9 mouse cellular contexts compared by ENCODE assay signal in genomic region chr11:74572459-74573061, GRCm38 (mm10). TPM values are rescaled to one million over a fixed set of nuclear protein-coding genes. Genes with fewer than 3 reads are reported as not detected.
DNase-seq lines count a peak whose midpoint lies in the region; ATAC-seq lines count a peak whose summit lies in the region.
"Had no signal": no experiment of that assay in that cellular context is flagged by ENCODE, and none has a peak within 500 bp of the region (broad histone marks: within the 10 kb centered on the region; RNA-seq: fewer than 3 reads in every experiment).

No protein-coding gene starts in this region.

- no peak for ATAC-seq in kidney, embryonic 14.5 days (ENCODE audit: low FRiP score, low TSS enrichment)

- DNase-seq in 3T3-L1 (ENCODE audit: low read depth, low spot score) (peak; percentile 62), NIH3T3 (ENCODE audit: low read depth) (peak; percentile 55)
- peak; percentile 18 for DNase-seq in heart, postnatal 4 days
- no peak for DNase-seq in ovary, postnatal 10 days (ENCODE audit: low spot score)
- DNase-seq in layer of hippocampus, adult 8-10 months (ENCODE audit: low spot score in 2 of 2) = no peak
- no peak for DNase-seq in neural tube, embryonic 10.5 days (ENCODE audit: extremely low spot score, low spot score)

- WGBS in macrophage (ENCODE audit: missing documents) = 20% methylated on average over 6 of the region's 6 CpGs
- WGBS in kidney, embryonic 14.5 days = 66% methylated on average over 6 of the region's 6 CpGs

- no peak overlapping the region; the same call in 1 of the 2 replicates for H3K4me3 ChIP-seq in macrophage (ENCODE audit: inconsistent target)
- no peak overlapping the region for H3K4me3 ChIP-seq in kidney, embryonic 14.5 days (ENCODE audit: low read length)
- H3K4me3 ChIP-seq: limb, embryonic 12.5 days had no signal

- no peaks in the 10 kb centered on the region for H3K36me3 ChIP-seq in macrophage (ENCODE audit: inconsistent target)
- H3K36me3 ChIP-seq in kidney, embryonic 14.5 days (ENCODE audit: control insufficient read depth, insufficient read depth, low read length) = no peaks in the 10 kb centered on the region
- H3K36me3 ChIP-seq: limb, embryonic 12.5 days had no signal

- no peaks in the 10 kb centered on the region for H3K27me3 ChIP-seq in kidney, embryonic 14.5 days (ENCODE audit: control insufficient read depth, insufficient read depth, low read length)

- peak overlapping the region; percentile 15; the same call in 1 of the 2 replicates for H3K27ac ChIP-seq in macrophage
- no peak overlapping the region for H3K27ac ChIP-seq in kidney, embryonic 14.5 days (ENCODE audit: low read depth, low read length)
- H3K27ac ChIP-seq: limb, embryonic 12.5 days had no signal

- H3K4me1 ChIP-seq in kidney, embryonic 14.5 days (ENCODE audit: control insufficient read depth, insufficient read depth, low read length) = no peaks in the 10 kb centered on the region
- H3K4me1 ChIP-seq: limb, embryonic 12.5 days had no signal

- H3K4me2 ChIP-seq in kidney, embryonic 14.5 days (replicated peaks; ENCODE audit: low read depth, low read length) = no peak overlapping the region
- H3K4me2 ChIP-seq: limb, embryonic 12.5 days had no signal

- H3K9ac ChIP-seq in kidney, embryonic 14.5 days (ENCODE audit: low read depth, low read length) = no peak overlapping the region
- H3K9ac ChIP-seq: limb, embryonic 12.5 days had no signal

- no peaks in the 10 kb centered on the region for H3K9me3 ChIP-seq in kidney, embryonic 14.5 days (ENCODE audit: control insufficient read depth, low read length)
- H3K9me3 ChIP-seq: limb, embryonic 12.5 days had no signal

- H3K79me2 ChIP-seq in macrophage (ENCODE audit: inconsistent target) = no peaks in the 10 kb centered on the region

RNA-seq across cellular contexts. Expression of gene Rap1gap2, which starts 38.2 kb away (rescaled TPM):
- total RNA-seq in heart, postnatal 4 days (2021) = 10 to 100 TPM; 47.8 to 53.8 TPM
- total RNA-seq in macrophage (2018; cell fraction: chromatin; rRNA removed) = 1 to 10 TPM in 15 of 26 experiments, under 1 TPM in 11; 0.12 to 3.0 (median 1.2) TPM
- 1 to 10 TPM in 5 of 26 experiments, under 1 TPM in 21; 0.31 to 1.5 (median 0.73) TPM for total RNA-seq in macrophage (2018; cell fraction: cytosol; rRNA removed)
- 1 to 10 TPM in 14 of 26 experiments, under 1 TPM in 12; 0.40 to 2.4 (median 1.1) TPM for total RNA-seq in macrophage (2018; cell fraction: nucleus; rRNA removed)
- polyA plus RNA-seq in macrophage (2018) = 0.27 to 0.59 TPM (median 0.37 TPM) in 3 replicates
- polyA plus RNA-seq in kidney, embryonic 14.5 days (2014; fragmentation: Nextera tagmentation; extraction: Ambion mirVana) = 4.1 and 5.0 TPM in 2 replicates
- 100 to 1,000 TPM; 115 to 147 (median 127) TPM for total RNA-seq in layer of hippocampus, adult 8-10 months (2022)

RNA-seq across cellular contexts. Expression of gene Ccdc92b, which starts 46.8 kb away (rescaled TPM):
- total RNA-seq in heart, postnatal 4 days (2021) = under 1 TPM; 0.60 to 0.72 TPM
- total RNA-seq in macrophage (2018; cell fraction: chromatin; rRNA removed) = 1 to 10 TPM in 4 of 26 experiments, under 1 TPM in 7, not detected in 15; 0.16 to 2.1 (median 0.87) TPM
- under 1 TPM in 25 of 26 experiments, not detected in 1; 0.03 to 0.24 (median 0.06) TPM for total RNA-seq in macrophage (2018; cell fraction: cytosol; rRNA removed)
- 1 to 10 TPM in 2 of 26 experiments, under 1 TPM in 12, not detected in 12; 0.11 to 2.4 (median 0.45) TPM for total RNA-seq in macrophage (2018; cell fraction: nucleus; rRNA removed)
- 0.13 to 0.20 TPM in 2 of 3 replicates, not detected in the other for polyA plus RNA-seq in macrophage (2018)
- polyA plus RNA-seq in kidney, embryonic 14.5 days (2014; fragmentation: Nextera tagmentation; extraction: Ambion mirVana) = 0.12 and 0.19 TPM in 2 replicates
- total RNA-seq in layer of hippocampus, adult 8-10 months (2022) = 10 to 100 TPM; 23.2 to 28.6 (median 24.6) TPM

Comparison
In these comparisons a context has a peak if more than half of its experiments do, and no peak if none do; other contexts are left out.
1. DNase-seq: peak in 3T3-L1 (single experiment), NIH3T3 (single experiment) and heart, postnatal 4 days (single experiment); none in ovary, postnatal 10 days (single experiment), layer of hippocampus, adult 8-10 months (0 of 2) and neural tube, embryonic 10.5 days (single experiment).
2. RNA of gene Ccdc92b, which starts 46.8 kb away (total RNA-seq): 23.2 to 28.6 TPM in layer of hippocampus, adult 8-10 months; 0.60 to 0.72 TPM in heart, postnatal 4 days; every median in the first group is over 10 times any median in the second.